Mouse (Mus musculus) liver, postnatal 0 days (tissue): ENCODE measurements around the gene Tmem91.

Experiments
- CTCF ChIP-seq: sonication (generic); IDR thresholded peaks from 2 replicates; pipeline ENCODE4 v1.5.1; 2016; ENCODE audit warnings: antibody characterized with exemption, low read depth
- EP300 ChIP-seq: IDR thresholded peaks from 2 replicates; pipeline ENCODE4 v1.6.1; 2016; ENCODE audit warnings: antibody characterized with exemption, low read depth, mild to moderate bottlenecking

DNA sequence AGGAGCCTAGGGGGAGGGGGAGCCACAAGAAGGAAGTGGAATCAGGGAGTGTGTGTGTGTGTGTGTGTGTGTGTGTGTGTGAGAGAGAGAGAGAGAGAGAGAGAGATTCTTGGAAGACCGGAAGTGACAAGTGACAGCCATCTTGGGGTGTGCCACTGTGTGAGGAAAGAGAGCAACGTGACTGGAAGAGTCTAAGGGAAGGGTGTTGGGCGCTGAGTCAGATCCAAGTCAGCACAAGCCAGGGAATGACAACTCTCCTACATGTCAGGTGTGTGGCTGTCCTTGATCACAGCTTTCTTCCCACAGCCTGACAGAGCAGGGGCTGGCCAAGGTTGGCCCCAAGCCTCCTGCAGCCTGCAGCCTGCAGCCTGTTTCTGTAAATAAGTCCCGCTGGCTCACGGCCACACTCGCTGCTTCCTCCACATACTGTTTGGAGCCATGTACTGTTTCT, 30.9 kb upstream of the Tmem91 start:
- TF ChIP-seq CTCF (no peak), EP300 (peak; percentile 47; the same call in 1 of the 2 replicates)
